Mouse (Mus musculus) mouse embryonic stem cell (cell line): ENCODE data around the gene Cox10.

Experiments
- in situ Hi-C, 2 experiments: fragments of 300-500 bp; cut with MboI; formaldehyde crosslinking; loops; 1 replicate in 1 of 2; 3 replicates in 1 of 2; pipeline ENCODE4 v1.14.3; 2019 to 2020; ENCODE audit warnings: low sequenced_read_pairs in 2 of 2, low pct_unique_long_range_greater_than_20kb in 1 of 2, mixed read lengths in 1 of 2; ENCODE audit not compliant: unreplicated experiment in 1 of 2

The Cox10 gene

DNA sequence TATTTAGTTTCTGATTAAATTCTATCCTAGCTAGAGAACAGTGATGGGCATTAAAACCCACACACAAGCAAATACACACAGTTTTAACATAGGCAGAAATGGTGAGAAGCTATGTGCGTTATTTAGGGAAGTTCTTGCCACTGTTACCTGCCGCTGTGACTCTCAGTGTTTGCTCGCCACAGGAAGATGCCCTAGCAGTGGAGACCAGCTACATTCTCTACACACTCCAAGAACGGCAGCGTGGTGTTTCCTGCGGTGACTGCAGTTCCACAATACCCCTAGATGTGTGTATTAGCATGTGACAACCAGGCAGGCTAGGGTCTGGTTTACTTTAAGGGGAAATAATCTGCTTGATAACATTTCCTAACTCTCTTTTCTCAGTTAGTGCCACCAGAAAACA, 64.0 kb downstream of the Cox10 start:
- in situ Hi-C loops = no loop called here

DNA sequence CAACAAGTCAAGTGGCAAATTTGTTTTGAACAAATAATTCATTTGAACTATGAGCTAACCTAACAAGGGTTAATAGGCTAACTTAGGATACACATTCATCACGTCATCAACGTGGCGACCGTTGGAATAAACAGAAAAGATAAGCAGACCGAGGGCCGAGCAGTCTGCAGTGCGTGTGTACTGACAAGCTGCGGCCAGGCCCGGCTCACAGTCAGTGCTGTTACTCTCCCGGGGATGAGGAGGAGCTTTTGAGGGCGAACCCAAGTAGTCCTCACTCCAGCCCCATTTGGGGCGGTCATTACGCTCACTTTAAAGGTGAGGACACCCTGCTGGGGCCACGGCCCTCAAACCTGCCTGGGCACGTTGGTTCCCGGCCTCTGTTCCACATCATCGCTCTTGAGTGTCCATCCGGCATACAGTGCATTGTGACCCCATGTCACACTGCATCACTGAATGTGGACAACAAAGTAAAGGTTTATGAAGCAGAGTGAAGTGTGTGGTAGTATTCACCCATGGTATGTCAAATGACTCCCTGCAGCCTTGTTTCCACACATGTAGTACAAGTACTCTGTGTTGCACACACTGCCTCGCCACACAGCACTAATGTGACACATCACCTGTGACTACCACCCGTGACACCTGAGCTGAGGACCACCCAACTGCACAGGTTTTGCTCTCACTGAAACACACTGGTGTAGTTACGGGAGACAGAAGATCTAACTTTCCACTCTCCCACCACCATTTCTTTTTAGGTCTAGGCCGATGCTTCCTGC, 68.4 kb downstream of the Cox10 start:
- in situ Hi-C loops = no loop called here

DNA sequence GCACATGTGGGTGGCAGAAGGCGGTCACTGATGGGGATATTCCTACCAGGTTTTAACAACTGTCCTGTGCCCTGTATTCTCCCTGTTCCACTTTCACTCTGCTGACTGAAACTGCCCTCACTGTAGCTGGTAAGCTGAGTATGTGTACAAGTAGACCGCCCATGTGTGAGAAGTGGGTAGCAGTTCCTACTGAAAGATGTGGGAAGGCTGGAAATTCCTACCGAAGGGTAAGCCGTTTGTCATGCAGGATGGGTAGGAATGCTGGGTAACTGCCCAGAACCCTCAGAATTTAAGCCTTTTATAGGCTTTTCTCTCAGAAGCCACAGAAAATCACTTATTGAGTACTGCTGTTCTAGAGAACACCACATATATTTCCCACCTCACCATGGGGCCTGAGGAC, 75.1 kb downstream of the Cox10 start:
- in situ Hi-C loops = no loop called here

DNA sequence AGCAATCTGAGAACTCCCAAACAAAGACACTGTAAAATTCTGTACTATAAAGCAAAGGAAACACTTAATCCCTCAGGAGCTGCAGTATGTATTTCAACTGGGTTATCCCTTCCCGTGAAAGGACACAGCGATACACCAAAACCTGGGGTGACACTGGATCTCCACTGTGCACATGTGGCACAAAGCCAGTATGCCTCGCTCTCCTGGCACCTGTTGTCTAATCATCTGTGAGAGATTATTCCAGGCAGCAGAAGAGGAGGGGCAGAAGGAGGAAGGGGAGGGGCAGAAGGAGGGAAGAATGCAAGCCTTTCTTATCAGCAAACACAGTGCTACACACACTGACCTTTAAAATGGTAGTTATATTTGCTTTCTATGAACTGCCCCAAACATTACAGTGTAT, 75.8 kb downstream of the Cox10 start:
- in situ Hi-C loops = no loop called here

DNA sequence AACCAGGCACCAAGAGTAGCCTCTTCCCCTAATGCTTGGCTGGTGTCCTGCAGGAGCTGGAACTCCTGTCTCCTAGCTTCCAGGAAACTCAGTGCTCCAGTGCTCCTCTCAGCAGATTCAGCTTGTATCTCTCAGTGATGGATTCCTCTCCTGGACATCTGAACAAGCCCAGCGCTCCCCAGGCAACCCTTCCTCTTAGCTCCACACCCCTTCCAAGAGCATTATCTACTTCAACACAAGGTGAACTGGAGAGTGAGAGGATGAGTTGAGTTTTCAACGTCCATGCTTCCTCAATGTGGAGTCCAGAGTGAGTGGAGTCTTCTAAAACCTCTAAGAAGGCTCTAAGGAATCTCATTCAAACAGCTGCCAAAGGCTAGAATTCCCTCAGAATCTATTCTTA, 76.6 kb downstream of the Cox10 start:
- in situ Hi-C loops = no loop called here

DNA sequence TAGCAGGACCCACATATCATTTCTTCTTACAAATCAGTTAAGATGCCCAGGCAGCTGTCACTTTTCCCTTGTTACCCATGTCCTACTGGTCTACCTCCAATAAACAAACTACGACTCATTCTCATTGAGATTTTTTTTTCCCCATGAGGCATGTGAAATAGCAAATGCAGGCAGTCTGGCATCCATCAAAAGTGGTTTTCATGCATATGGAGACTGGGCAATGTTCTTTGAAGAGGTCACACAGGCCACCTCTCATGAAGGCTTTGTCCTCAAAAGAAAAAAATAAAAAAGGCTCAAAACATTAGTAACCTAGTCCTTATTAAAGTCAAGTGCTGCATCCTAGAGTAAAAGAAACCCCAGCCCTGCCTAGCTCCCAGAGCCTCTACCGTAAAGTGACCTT, 78.2 kb downstream of the Cox10 start:
- in situ Hi-C loops = no loop called here

DNA sequence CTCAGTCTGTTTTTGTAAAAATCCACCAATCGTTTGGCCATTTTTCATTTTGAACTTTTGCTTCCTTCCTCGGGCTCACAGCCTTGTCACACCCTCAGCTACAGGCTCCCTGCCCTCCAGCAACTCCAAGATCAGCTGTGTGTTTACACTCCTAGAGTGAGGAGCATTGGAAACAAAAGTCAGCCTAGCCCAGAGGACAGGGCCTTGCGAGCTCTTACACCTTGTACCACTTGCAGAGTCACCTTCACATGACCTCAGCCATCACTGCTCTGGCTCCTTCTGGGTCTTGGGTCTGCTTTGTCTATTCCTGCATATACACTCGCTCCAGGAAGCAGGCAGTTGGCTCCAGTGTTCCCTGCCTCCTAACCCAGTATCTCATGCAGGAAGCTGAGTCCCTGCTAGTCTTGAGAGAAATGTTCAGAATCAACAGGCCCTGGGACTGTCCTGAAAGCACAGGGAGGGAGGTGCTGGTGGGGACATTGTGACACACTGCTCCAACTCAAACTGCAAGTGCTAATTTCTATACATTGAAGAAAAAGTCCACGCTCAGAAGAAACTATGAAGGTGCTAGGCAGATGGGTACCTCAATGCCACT, 79.0 kb downstream of the Cox10 start:
- in situ Hi-C loops = no loop called here

DNA sequence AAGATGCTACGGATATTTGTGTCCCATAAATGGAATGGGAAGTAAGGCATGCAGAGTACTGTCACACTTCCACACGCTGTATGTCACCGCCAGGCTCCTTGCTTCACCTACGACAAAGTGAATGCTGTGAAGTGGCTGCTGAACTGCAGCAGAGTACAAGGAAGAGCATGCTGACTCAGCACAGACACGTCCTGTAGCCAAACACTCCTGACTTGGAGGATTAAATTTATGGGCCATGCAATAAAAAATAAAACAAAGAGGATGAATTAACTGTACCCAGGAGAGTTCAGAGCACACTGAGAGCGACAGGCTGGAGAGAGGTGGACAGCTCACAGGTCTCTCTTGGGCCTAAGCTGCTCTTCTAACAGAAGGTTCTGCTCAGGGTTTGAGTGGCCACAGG, 79.8 kb downstream of the Cox10 start:
- in situ Hi-C loops = no loop called here

DNA sequence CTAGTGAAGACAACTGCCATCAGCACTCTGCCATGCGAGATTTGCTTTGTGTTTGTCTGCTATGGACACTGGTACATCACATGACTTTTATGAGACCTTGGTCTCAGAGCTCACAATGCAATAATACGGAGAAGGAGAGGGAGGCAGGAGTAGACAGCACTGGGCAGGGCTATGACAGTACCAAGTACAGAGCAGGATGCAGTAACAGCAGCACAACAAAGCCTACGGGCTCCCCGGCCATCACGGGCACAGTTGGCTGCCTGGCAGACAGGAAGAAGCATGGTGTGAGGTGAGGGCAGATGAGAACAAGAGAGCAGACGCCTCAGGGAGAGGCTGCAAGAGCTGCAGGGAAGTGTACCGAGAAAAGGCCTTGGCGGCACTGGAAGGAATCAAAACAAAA, 87.3 kb downstream of the Cox10 start:
- in situ Hi-C loops = no loop called here

DNA sequence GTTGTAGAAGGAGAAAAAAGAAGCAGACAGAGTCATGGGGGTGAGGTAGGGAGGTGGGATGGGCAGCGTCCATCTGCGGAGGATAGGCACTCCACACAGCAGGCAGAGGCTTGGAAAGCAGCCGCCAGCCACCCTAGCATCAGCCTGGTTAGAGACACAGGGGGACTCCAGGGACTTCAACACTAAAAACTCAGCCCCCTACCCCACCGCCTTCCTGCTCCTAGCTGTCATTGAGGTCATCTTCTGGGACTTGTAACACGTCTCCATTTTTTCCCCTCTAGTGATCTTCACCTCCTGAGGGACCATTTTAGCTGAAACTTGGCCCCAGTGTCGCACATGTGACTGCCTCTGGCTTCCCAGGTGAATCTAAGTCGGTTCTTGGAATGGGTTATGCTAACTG, 88.5 kb downstream of the Cox10 start:
- in situ Hi-C loops = no loop called here

DNA sequence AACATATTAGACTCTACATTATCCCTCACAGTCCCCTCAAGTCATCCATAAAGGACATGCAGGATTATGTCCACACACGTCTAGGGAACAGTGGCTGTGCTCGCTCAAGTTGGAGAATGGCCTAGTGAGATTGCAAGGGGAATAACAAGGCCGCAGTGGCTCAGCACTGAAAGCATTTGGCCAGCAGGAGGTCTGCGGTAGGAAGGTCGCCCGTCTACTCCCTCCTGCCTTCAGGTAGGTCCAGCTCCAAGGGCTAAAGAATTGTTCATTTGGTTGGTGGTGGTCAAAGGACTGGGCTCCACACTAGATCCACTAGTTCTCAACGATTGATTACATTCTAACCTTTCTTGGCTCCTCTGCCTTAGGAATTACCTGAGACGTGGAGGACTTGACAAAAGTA, 89.0 kb downstream of the Cox10 start:
- in situ Hi-C loops = no loop called here

DNA sequence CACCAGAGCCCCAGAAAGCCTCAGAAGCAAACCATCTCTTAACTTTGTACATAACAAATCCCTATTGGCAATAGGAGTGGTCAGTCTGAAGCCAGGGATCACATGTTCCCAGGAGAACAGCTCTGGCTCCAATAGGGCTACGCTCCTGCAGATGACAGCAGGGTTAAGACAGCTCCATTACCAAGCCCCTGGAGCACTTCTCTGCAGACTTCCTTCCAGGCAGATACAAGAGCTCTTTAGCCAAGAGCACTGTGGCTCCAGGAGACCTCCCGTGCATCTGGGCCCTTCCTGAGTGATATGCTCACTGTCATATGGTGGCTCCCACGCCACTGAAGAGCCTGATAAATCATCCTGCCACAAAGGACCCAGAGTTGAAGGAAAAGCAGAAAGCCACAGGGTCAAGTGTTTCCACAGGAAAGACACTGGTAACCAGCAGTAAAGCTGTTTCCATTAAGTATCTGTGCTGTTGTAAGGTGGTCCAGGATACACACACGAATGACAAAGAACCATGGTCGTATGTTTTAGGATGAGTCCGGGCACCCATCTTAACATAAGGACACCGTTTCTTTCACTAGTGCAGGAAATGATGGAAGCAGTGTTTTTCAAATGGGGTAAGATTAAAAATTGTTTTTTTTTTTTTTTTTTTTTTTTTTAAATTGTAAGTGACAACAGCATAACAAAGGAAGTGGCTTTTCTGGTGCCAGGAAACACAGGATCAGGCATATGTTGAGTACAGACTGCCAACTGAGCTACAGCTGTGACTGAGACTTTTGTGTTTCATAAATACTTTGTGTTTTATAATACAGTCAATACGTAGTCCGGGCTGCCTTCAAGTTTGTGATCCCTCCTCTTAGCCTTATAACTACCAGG, 90.0 kb downstream of the Cox10 start:
- in situ Hi-C loops = no loop called here

DNA sequence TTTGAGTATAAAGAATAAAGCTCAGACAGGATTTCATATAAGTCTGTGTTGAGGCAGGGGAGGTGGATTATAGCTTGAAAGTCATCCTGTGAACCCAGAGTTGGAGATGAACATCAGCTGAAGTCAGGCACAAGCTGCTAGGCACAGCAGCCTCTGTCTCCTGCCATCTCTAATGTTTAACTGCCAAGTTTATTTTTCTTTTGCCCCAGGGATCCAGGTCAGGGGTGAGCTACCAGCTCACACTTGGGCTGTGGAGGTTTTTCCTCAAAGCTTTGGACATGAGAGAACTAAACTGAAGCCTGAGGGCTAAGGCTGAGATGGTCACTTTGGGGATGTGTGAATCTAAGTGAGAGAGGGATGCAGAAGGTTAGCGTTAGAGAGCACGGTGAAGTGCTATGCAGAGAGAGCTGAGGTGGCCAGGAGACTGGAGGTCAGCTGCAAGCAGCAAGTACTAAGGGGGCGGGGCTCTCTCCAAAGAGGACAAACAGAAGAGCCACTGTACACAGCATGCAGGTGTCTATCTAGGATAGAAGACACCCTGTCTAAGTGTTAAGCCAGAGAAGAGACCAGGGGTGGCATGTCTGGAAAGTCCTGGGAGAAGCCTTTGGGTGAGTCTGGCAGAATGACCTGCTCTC, 91.1 kb downstream of the Cox10 start:
- in situ Hi-C loops = no loop called here

DNA sequence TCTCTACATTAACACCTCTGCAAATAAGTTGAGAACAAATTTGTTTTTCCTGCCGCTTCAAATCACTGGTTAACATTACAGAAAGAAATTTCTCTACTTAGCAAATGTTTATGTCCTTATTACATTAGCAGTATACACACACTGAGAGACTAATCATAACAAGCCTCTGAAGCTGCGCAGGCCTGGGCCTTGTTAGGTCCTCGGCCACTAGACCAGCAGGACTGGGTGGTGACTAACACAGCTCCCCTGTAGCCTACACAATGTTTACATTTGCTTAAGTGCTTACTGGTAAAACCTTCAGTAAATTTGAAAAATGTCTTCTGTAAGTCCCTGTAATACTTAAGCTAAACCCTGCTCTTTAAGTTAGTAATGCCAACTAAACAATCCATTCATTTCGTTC, 92.6 kb downstream of the Cox10 start:
- in situ Hi-C loops = no loop called here

DNA sequence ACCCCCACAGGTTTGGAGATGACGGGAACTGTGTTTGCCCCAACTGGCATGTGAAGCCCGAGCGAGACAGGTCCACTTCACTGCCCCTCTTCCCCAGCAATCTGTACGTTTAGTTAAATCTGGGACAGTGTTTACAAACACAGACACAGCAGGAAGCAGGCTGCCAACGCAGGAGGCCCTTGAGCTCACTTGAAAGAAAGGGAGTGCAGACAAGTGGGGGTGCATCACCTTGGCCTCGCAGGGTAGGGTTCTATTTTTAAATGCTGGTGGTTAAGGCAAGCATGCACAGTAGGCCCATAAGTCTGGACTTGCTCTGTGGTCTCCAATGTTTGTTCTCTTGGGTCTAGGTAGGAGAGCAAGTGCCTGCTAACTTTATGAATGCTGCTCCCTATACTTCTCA, 93.8 kb downstream of the Cox10 start:
- in situ Hi-C loops = no loop called here

DNA sequence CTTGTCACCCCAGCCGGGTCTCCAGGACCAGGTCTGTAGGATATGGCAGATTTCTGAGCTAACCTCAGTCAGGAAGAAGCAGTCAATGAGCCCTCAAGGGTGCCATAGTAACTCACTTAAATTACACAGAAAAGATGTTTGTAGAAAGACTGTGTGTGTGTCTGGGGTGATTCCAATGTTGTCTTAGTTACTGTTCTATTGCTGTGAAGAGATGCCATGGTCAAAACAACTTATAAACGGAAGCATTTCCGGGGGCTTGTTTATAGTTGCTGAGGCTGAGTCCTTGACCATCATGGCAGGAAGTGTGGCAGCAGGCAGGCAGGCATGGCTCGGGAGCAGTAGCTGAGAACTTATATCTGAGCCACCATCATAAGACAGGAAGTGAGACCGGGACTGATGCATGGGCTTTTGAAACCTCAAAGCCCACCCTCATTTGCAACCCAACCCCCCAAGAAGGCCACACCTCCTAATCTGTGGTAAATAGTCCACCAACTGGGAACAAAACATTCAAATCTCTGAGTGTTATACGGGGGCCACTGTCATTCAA, 94.6 kb downstream of the Cox10 start:
- in situ Hi-C loops = no loop called here

DNA sequence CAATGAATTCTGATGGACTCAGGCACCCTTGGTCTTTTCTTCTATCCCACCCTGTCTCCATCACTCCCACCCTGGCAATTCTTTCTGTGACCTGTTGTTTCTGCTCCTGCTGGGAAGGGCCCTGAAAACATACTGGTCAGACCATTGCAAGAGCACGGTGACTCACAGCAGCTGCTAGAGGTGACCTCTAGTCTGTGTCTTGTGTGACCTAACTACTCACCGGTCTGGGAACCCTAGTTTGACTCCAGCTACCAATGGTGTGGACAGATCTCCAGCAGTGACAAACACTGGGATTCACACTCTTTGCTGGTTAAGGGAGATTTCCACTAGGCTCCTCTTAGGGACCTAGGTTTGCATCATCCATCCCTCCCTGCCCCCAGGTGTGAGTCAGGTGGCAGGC, 101.5 kb downstream of the Cox10 start:
- in situ Hi-C loops = no loop called here

DNA sequence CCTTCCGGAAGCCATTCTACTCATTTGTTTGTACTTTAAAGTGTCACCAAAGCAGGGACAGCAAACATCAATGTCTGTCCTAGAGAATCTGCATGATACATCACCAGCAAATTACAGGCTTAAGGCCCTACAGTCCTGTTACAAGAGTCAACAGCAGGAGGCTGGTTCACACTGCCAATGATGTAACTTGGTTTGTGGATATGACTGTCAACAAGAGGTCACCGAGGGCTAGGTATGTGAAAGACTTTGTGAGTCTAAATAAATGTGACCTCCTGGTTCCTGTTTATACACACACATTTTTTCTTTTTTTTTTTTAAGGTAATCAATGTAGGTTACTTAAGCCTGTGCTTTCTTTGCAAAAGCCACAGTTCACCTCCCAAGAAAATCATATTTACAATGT, 102.5 kb downstream of the Cox10 start:
- in situ Hi-C loops = no loop called here
